Mouse (Mus musculus) spleen, embryonic (tissue): ENCODE results near the gene Wfdc5.

Source experiments
- CTCF ChIA-PET: fragments of 350-600 bp; sonication (Branson Sonifier 250); formaldehyde crosslinking; loops from one replicate; lab custom pipeline; 2022; lab: Charles Lee

Gene Wfdc5

DNA sequence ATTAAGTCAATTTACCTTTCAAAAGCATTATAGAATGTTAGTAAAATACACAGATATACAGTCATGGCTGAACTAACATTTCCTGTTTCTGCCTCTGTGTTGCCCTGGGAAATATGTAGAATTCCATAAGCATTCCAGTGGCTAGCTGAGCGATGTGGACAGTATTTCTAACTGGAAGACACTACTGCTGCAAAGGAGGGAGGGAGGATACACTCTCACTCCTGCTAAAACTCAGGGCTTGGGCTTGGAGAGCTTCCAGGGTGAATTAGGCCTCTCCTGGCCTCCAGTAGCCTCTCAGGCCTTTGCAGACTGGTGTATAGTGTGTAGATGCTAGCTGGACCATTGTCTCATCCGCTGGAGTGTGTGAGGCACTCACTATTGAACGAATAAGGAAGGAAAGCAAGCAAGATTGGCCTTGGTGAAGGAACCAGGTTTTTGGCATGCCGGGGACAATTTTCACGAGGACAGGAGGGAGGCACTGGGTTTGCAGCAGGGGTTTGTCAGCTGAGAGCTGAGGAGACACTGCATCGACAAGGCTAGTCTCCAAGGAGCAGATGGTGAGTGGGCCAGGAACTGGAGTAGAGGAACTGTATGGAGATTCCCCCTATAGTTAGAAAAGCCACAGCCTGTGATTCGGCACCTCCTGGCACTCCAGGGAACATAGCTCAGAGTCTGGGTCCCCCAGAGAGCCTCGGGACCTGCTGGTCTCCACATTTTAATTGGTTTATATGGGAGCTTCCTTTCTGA, 7.7 kb downstream of the Wfdc5 start:
- CTCF ChIA-PET: no interaction called here

- CTCF ChIA-PET: no interaction called here
These were observed 9.1 kb downstream of the Wfdc5 start for GRCm38 (mm10) chr2:164173394-164173793.

- CTCF ChIA-PET: no interaction called here
These were observed 11.6 kb downstream of the Wfdc5 start, which contains the start of gene Kcns1 for GRCm38 (mm10) chr2:164170902-164171301. Kcns1 (minus strand) TSS chr2:164171113.

GRCm38 (mm10) chr2:164170326-164170725, 12.2 kb downstream of the Wfdc5 start:
- CTCF ChIA-PET: no interaction called here

DNA sequence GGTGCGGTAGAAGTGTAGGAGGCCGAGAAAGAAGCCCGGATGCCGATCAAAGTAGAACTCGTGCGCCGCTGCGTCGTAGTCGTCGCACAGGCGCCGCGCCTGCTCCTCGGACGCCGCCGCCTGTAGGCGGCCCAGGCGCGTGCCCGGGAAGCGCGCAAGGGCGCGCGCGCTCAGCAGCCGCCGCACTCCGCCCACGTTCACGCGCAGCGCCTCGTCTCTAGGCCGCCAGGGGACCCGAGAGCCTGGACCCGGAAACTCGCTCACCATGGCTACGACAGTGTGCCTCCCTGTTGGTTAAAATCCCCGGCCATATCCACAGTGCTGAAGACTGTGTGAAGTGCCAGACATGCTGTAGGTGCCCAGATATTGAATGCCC, 14.0 kb downstream of the Wfdc5 start:
- CTCF ChIA-PET: interaction anchor here (0.5 kb wide), 1 partner anchor 14 kb away, joined by 4 read pairs; the partner anchor contains the start of gene Wfdc5

DNA sequence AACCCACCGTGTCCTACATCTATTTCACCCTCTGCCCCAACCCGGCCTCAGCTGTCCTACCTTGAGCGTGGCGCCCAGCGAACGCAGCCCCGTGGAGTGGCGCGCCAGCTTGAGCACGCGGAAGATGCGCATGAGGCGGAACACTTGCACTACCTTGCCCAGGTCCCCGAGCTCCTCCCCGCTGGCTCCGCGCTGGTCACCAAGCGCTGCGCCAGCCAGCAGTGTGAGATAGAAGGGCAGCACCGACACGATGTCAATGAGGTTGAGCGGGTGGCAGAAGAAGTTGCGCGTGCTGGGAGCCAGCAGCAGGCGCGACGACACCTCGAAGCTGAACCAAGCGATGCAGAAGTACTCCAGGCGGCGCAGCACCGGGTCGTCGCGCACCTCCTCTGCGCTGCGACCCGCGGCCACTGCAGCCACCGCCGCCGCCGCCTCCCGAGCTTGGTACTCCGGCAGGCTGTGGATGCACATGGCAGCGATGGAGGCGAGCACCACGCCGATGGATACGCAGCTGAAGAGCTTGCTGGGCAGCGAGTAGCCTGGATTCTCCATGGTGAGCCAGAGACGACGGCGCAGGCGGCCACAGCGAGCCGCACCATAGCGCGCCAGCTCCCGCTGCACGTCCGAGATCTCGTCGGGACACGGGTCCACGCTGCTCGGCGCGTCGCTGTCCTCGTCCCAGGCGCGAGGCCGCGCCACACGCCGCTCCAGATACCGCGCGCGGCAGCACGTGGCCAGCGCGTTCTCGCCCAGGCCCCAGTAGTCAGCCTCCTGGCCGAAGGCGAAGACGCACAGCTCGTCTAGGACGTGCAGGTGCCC, 14.6 kb downstream of the Wfdc5 start:
- CTCF ChIA-PET: interaction anchor here (0.5 kb wide), 1 partner anchor 15 kb away, joined by 4 read pairs; the partner anchor contains the start of gene Wfdc5

- CTCF ChIA-PET: interaction anchor here (0.6 kb wide), 1 partner anchor 136 kb away, joined by 3 read pairs; no protein-coding TSS in a partner anchor
These were observed 17.6 kb downstream of the Wfdc5 start for GRCm38 (mm10) chr2:164164941-164165340.

DNA sequence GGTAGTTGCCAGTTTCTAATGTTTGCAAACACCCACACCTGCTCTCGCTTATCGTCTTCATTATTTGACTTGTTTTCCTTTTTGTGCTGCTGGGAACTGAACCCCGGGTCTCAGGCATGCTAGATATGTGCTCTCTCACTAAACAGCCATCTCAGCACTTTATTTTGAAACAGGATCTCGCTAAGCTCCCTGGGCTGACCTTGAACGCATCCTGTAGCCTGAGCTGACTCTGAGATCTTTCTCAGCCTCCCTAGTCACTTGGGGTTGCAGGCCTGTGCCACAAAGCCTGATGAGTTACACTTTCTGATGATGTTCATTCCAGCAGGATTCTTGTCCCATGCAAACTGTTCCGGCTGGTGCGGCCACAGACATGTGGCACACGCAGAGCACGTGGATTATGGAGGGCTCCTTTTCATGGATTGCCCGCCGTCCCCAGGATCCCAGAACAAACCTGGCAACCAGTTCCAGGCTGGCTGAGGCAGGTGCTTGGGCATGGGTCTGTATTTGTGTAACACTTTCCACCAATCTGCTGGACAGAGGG, 21.0 kb downstream of the Wfdc5 start:
- CTCF ChIA-PET: no interaction called here

DNA sequence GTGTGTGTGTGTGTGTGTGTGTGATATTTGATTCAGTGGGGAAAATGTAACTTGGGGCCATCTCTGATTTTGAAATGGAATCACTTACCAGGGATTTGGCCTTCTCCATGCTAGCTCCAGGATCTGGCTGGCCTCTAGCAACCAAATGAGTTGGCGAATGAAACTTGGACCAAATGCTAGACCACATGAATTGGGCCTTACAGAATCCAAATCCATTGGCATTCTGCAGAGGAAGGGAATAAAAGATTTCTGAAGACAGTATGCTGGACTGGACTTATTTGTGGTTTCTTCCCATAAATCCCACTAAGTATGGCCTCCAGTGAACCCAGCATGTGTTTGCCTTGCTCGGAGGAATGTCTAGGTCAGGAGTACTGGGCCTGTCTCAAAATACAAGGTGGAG, 23.7 kb downstream of the Wfdc5 start:
- CTCF ChIA-PET: interaction anchor here (0.7 to 1.0 kb wide), 2 partner anchors 17 to 65 kb away, joined by 3 to 5 read pairs; no protein-coding TSS in a partner anchor

DNA sequence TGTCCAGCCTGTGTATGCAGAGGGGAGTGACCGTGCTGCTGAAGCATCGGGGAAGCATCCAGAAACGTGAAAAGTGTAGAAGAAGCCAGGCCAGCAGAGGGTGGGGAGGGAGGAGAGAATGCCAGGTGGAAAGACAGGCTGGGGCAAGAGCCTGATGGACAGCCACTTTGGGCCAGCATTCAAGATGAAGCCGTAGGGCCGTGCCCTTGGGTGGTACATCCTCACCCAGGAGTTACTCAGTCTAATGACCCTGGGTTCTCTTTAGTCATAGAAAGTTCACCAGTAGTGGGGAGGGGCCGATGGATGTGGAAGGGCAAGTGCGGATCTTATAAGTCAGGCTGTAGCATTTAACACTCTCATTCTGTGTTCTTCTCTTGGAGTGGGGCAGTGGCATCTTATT, 26.4 kb downstream of the Wfdc5 start:
- CTCF ChIA-PET: no interaction called here

GRCm38 (mm10) chr2:164154007-164154406, 28.5 kb downstream of the Wfdc5 start:
- CTCF ChIA-PET: no interaction called here

DNA sequence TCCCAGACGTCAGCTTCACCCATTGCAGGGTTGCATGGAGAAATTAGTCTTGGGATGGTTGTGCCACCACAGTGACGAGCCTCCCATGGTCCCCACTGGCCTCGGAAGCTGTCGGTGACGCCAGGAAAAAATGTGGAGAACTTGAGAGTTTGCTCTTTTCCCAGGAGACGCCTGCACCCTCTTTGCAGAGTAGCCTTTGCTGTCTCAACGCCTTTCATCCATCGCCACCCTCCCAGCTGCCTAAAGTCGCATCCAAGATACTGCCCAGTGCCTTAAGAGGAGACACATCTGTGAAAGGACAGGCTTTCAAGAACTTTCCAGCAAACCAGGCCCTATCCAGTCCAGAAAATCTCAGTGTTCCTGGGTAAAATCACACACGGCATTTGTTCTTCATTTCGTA, 30.2 kb downstream of the Wfdc5 start:
- CTCF ChIA-PET: no interaction called here

DNA sequence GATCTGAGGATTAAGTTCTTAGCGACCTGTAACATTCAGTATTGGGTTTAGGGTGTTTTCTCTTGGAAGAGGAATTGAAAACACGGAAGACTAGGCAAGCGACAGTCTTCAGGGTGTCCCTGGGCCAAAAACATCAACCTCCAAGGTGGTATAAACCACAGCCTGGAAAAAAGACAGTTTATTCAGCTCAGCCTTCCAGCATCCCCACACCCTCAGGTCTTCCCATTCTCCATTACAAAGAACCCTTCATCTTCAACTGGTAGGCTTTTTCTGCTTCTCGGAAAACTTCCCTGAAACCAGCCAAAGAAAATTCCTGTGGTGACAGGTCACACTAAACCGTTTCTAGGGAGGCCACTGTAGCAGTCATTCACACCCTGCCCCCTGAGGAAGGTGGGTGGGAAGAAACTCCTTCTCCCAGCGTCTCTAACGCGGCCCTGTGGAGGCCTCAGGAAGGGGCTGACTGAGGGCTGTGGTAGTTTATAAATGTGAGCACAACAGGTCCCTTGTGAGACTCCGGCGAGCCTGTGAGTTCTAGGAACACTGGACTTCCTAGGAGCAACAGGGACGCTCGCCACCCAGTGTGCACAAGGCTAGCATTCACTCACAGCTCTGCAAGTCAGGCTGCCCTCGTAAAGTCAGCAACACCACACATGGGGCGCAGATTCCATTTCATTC, 32.3 kb downstream of the Wfdc5 start:
- CTCF ChIA-PET: no interaction called here

DNA sequence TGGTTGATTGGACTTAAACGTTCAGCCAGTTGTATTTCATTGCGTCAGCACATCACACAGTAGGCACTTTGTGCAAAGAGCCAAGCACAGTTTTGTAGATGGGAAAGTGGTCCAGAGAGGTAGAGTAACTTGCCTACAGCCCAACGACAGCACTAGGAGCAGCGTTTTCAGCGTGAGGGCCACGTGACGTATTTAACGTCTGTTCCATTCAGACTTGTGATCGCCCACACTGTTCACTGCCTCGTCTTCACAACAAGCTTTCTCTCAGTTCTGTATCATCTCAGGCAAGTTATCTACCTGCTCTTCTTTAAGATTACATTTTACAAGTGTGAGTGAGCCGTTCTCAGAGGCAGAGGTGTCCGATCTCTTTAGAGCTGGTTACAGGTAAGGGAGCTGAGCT, 36.0 kb downstream of the Wfdc5 start:
- CTCF ChIA-PET: interaction anchor here (0.7 kb wide), 1 partner anchor 22 kb away, joined by 3 read pairs; no protein-coding TSS in a partner anchor

- CTCF ChIA-PET: interaction anchor here (0.8 kb wide), 1 partner anchor 12 kb away, joined by 3 read pairs; no protein-coding TSS in a partner anchor
These were observed 38.0 kb downstream of the Wfdc5 start for GRCm38 (mm10) chr2:164144541-164144940.

DNA sequence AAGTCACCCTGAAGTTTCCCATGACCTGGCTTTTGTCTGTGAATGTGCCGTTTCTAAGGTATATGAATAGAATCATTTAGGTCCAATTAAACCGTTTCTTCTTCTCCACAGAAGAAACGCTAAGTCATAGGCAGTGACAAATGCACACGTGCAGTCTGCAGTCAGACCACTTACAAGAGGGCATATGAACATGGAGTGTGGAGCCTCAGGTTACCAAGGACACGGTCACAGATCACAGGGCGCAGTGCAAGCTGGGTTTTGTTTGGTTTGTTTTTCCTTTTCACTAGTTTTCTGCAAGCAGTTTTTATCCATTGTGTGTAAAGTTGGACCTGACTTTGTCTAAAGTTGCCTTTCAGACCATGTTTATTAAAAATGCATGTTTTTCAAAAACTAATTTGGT, 38.5 kb downstream of the Wfdc5 start:
- CTCF ChIA-PET: no interaction called here

- CTCF ChIA-PET: interaction anchor here (1.1 kb wide), 1 partner anchor 17 kb away, joined by 3 read pairs; no protein-coding TSS in a partner anchor
These were observed 40.5 kb downstream of the Wfdc5 start for GRCm38 (mm10) chr2:164142021-164142420.

DNA sequence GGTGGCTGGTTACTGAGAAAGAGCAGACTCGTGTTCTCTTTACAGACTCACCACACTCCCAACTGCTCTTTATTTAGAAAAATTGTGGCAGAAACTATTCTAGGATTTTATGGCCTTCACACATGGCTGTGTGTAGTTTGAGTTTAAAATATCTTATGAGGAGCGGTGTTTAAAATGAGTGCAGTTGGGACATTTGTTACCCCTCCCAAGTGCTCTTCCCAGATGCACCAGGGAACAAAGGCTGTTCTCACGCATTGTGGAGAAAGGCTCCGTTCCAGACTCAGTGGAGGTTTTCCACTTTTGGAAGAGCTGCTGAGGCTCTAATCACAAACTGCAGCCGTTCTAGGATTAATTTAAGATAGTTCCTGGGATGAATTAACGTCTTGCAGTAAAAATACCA, 44.8 kb downstream of the Wfdc5 start:
- CTCF ChIA-PET: no interaction called here

DNA sequence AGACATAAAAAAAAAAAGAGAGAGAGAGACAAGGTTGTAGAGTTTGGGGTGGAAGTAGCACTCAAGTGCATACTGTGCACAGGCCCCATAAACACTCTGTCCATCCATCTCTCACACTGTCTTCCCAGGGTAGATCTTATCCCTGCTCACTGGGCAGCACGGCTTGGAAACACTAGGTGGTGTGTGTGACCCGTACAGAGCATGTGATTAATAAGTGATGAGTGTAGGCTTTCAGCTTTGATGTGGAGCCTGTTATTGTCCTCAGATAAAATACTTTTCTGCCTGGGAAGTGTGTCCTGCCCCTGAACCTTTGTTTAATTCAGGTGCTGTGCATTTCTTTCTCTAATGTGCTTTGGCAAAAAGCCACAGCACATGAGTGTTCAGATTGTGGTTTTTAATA, 46.1 kb downstream of the Wfdc5 start:
- CTCF ChIA-PET: no interaction called here

DNA sequence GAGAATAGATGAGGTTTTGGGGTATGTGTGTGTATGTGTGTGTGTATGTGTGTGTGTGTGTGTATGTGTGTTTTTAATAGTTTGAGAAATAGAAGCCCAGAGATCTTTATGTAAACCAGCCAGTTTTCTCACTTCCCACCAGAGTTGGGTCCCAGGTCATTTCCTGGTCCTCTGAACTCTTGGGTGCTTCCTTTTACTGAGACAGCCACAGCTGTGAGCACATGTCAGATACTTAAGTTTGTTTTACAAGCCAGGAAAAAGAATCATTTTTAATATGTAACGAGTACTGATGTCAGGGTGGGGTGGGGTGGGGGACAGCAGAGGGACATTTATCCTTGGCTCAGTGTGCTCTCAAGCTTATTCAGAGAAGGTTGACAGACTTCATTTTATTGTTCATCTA, 47.2 kb downstream of the Wfdc5 start:
- CTCF ChIA-PET: interaction anchor here (0.7 kb wide), 1 partner anchor 563 kb away, joined by 3 read pairs; no protein-coding TSS in a partner anchor

- CTCF ChIA-PET: interaction anchor here (0.5 to 0.7 kb wide), 2 partner anchors 82 to 562 kb away, joined by 3 to 4 read pairs; no protein-coding TSS in a partner anchor
These were observed 48.0 kb downstream of the Wfdc5 start for GRCm38 (mm10) chr2:164134563-164134962.
